Mouse (Mus musculus) lung, adult 2 months (tissue): ENCODE results near the gene Srrt. TPM values are rescaled to one million over a fixed set of nuclear protein-coding genes. Genes with fewer than 3 reads are reported as not detected.

ENCODE experiments used
- DNase-seq: peaks from one replicate; pipeline ENCODE4 v3.0.0; 2022
- H3K4me1 ChIP-seq: fragments of 200-500 bp; 2 replicates; pipeline ENCODE4 v1.6.1; 2011; ENCODE audit warnings: low read length; ENCODE audit not compliant: control insufficient read depth, insufficient read depth
- H3K4me3 ChIP-seq: fragments of 200-500 bp; replicated peaks from 2 replicates; pipeline ENCODE3; 2011; ENCODE audit warnings: low read depth, mild to moderate bottlenecking, control low read depth, low read length; ENCODE audit errors: extremely low read depth
- CTCF ChIP-seq: fragments of 200-500 bp; IDR thresholded peaks from 2 replicates; pipeline ENCODE4 v1.5.1; 2011; ENCODE audit warnings: mild to moderate bottlenecking, low read length, control low read depth; ENCODE audit not compliant: insufficient read depth
- POLR2A ChIP-seq: fragments of 200-500 bp; IDR thresholded peaks from 2 replicates; pipeline ENCODE4 v1.6.1; 2011; ENCODE audit warnings: low read depth, mild to moderate bottlenecking, control low read depth, low read length, borderline replicate concordance; ENCODE audit errors: extremely low read depth
- WGBS: fragments of 180-500 bp; shearing (Covaris S2); methylation state at CpG from one replicate; pipeline ENCODE4 v1.1.7; 2018; 5-methylcytosine and 5-hydroxymethylcytosine counted together
- polyA plus RNA-seq: library from polyadenylated mRNA; depleted of rRNA; stranded (reverse); fragments of >200 nt; gene quantifications from 2 replicates; pipeline ENCODE4 v1.2.3, GENCODE M21; 2012

The Srrt gene
- polyA plus RNA-seq, 1 experiment = 136 TPM

GRCm38 (mm10) chr5:137339290-137339979 is 32.0 kb upstream of the Srrt start:
- peaks cover 5% of the 10 kb centered on the region for H3K4me1 ChIP-seq
- TF ChIP-seq POLR2A (0 out of 2 replicates have a peak, but pooled peaks have one; percentile 23), CTCF (no peak)
- H3K4me3 ChIP-seq = peak overlapping the region; percentile 60
- WGBS = 17% methylated on average over 22 of the region's 22 CpGs
- peak; percentile 46 for DNase-seq

- TF ChIP-seq CTCF (no peak), POLR2A (peak; percentile 17; the same call in 1 of the 2 replicates)
- no peak for DNase-seq
- under 1% methylated on average over 11 of the region's 11 CpGs for WGBS
- peak overlapping the region; percentile 78 for H3K4me3 ChIP-seq
- H3K4me1 ChIP-seq = peaks cover 5% of the 10 kb centered on the region
Measured at GRCm38 (mm10) chr5:137338663-137339289, 31.3 kb upstream of the Srrt start.

- peaks cover 5% of the 10 kb centered on the region for H3K4me1 ChIP-seq
- DNase-seq = peak; percentile 83
- under 1% methylated on average over 19 of the region's 19 CpGs for WGBS
- peak overlapping the region; percentile 78 for H3K4me3 ChIP-seq
- TF ChIP-seq POLR2A (peak; percentile 77; the same call in 1 of the 2 replicates), CTCF (no peak)
Measured at GRCm38 (mm10) chr5:137338256-137338655, 30.8 kb upstream of the Srrt start.

- no peak for DNase-seq
- Histone ChIP-seq H3K4me3 (no peak overlapping the region), H3K4me1 (peaks cover 5% of the 10 kb centered on the region)
- TF ChIP-seq POLR2A (no peak), CTCF (no peak)
- 49% methylated on average over 8 of the region's 8 CpGs for WGBS
Measured at GRCm38 (mm10) chr5:137337190-137337589, 29.7 kb upstream of the Srrt start.

- no peak for TF ChIP-seq POLR2A
- no peak for TF ChIP-seq CTCF
- no peak for DNase-seq
- WGBS = 80% methylated on average over 6 of the region's 6 CpGs
- Histone ChIP-seq H3K4me3 (no peak overlapping the region), H3K4me1 (peaks cover 5% of the 10 kb centered on the region; the same call in 1 of the 2 replicates)
Measured at GRCm38 (mm10) chr5:137335066-137335465, 27.6 kb upstream of the Srrt start.

- no peak for TF ChIP-seq CTCF
- TF ChIP-seq POLR2A = no peak
- no peak overlapping the region for H3K4me3 ChIP-seq
- no peaks in the 10 kb centered on the region for H3K4me1 ChIP-seq
- DNase-seq = no peak
- 34% methylated on average over 10 of the region's 10 CpGs for WGBS
Measured at GRCm38 (mm10) chr5:137334317-137334716, 26.8 kb upstream of the Srrt start.

- under 1% methylated on average over 44 of the region's 44 CpGs for WGBS
- Histone ChIP-seq H3K4me3 (peak within 1 kb of the TSS; percentile 73), H3K4me1 (no peaks in the 10 kb centered on the region)
- peak; percentile 98 for DNase-seq
- TF ChIP-seq CTCF = peak; percentile 77
- peak; percentile 53; the same call in 1 of the 2 replicates for TF ChIP-seq POLR2A
Measured at GRCm38 (mm10) chr5:137333512-137334174, 26.2 kb upstream of the Srrt start, which contains the start of gene Slc12a9. Slc12a9 (minus strand) TSS chr5:137333597.

GRCm38 (mm10) chr5:137332857-137333511 is 25.5 kb upstream of the Srrt start:
- 15% methylated on average over 15 of the region's 15 CpGs for WGBS
- Histone ChIP-seq H3K4me1 (no peaks in the 10 kb centered on the region), H3K4me3 (peak overlapping the region; percentile 73)
- DNase-seq = no peak
- TF ChIP-seq POLR2A = no peak
- no peak for TF ChIP-seq CTCF

GRCm38 (mm10) chr5:137330910-137331309 is 23.4 kb upstream of the Srrt start:
- Histone ChIP-seq H3K4me3 (no peak overlapping the region), H3K4me1 (no peaks in the 10 kb centered on the region)
- no peak for DNase-seq
- TF ChIP-seq CTCF (no peak), POLR2A (no peak)
- 80% methylated on average over 7 of the region's 7 CpGs for WGBS
